Mouse (Mus musculus) forebrain, embryonic 12.5 days (tissue): ENCODE measurements around the gene Mapk1. TPM values are rescaled to one million over a fixed set of nuclear protein-coding genes. Genes with fewer than 3 reads are reported as not detected.
"Not testable (repeated sequence)": the region's sequence is repeated elsewhere in the genome, so short reads cannot be mapped to it uniquely, and the experiment has no call there.

Source experiments
- ATAC-seq: fragments of 200-750 bp; cut with Nextera tagmentation; 2 replicates; pipeline ENCODE4 v1.8.0; 2017; ENCODE audit warnings: moderate TSS enrichment; ENCODE audit not compliant: low FRiP score
- H3K27ac ChIP-seq: fragments of 300-500 bp; sonication (generic); 2 replicates; pipeline ENCODE4 v1.5.1; 2016; ENCODE audit warnings: mild to moderate bottlenecking
- H3K27me3 ChIP-seq: fragments of 300-500 bp; sonication (generic); 2 replicates; pipeline ENCODE4 v1.6.1; 2016; ENCODE audit warnings: mild to moderate bottlenecking
- H3K36me3 ChIP-seq: fragments of 300-500 bp; sonication (generic); replicated peaks from 2 replicates; pipeline ENCODE4 v1.6.1; 2016; ENCODE audit warnings: mild to moderate bottlenecking
- H3K4me1 ChIP-seq: fragments of 300-500 bp; sonication (generic); 2 replicates; pipeline ENCODE4 v1.6.1; 2016
- H3K4me2 ChIP-seq: fragments of 300-500 bp; sonication (generic); 2 replicates; pipeline ENCODE4 v1.6.1; 2016; ENCODE audit warnings: mild to moderate bottlenecking, moderate library complexity
- H3K4me3 ChIP-seq: fragments of 300-500 bp; sonication (generic); replicated peaks from 2 replicates; pipeline ENCODE4 v1.5.1; 2016; ENCODE audit warnings: mild to moderate bottlenecking
- H3K9ac ChIP-seq: fragments of 300-500 bp; sonication (generic); 2 replicates; pipeline ENCODE4 v1.6.1; 2016; ENCODE audit warnings: mild to moderate bottlenecking
- H3K9me3 ChIP-seq: fragments of 300-500 bp; sonication (generic); 2 replicates; pipeline ENCODE4 v1.6.1; 2016
- WGBS: fragments of 180-500 bp; shearing (Covaris S2); methylation state at CpG from one replicate; pipeline ENCODE4 v1.1.7; 2016; 5-methylcytosine and 5-hydroxymethylcytosine counted together
- polyA plus RNA-seq: library from polyadenylated mRNA; unstranded; fragments of >200 nt; fragmentation: Nextera tagmentation; extraction: Ambion mirVana; gene quantifications from 2 replicates; pipeline ENCODE4 v1.2.1, GENCODE M21; 2016

Gene Mapk1
- polyA plus RNA-seq, 1 experiment from 2014 or later: 167 TPM

DNA sequence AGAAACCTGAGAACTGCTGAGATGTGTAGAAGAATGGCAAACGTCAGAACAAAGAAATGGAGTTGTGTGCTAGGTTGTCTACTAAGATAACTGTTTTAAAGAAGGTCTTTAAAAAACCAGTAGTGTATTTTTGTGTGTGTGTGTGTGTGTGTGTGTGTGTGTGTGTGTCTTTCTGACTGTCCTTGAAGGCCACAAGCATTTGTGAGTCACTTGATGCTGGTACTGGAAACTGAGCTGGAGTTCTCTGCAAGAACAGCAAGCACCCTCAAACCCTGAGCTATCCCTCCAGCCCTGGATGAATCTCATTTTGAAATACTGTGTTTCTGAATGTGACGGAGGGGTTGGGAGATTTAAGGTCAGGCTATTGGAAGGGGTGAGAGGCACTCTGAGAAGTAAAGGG, 4.1 kb downstream of the Mapk1 start:
- no peak overlapping the region for H3K4me3 ChIP-seq
- no peaks in the 10 kb centered on the region for H3K27me3 ChIP-seq
- H3K36me3 ChIP-seq: peaks cover 28% of the 10 kb centered on the region
- no peaks in the 10 kb centered on the region for H3K9me3 ChIP-seq
- H3K4me1 ChIP-seq: peaks cover 20% of the 10 kb centered on the region
- no peak overlapping the region for H3K9ac ChIP-seq
- no peak overlapping the region for H3K27ac ChIP-seq
- WGBS: 84% methylated on average over 2 of the region's 2 CpGs
- no peak overlapping the region for H3K4me2 ChIP-seq
- no peak for ATAC-seq

DNA sequence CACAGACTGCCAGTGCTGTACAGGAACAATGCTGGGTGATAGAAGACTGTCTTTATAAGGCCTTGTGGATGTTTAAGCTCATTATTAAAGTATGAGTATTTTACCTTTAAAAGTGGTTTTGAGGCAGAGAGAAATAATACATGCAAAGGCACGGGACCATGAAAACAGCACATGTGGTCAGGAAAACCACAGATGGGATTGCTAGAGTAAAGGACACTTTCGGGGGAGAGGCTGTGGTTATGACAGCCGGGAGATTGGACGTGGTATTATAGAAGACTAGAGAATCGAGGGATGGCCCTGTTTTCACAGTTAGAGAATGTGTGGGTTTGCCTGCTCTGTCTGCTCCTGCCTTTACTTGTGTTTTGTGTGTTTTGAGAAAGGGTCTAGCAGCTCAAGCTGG, 5.7 kb downstream of the Mapk1 start:
- no peak overlapping the region for H3K27ac ChIP-seq
- no peak overlapping the region for H3K9ac ChIP-seq
- peaks cover 20% of the 10 kb centered on the region for H3K4me1 ChIP-seq
- no peak overlapping the region for H3K4me2 ChIP-seq
- 96% methylated on average over 5 of the region's 5 CpGs for WGBS
- H3K36me3 ChIP-seq: peaks cover 28% of the 10 kb centered on the region
- H3K27me3 ChIP-seq: no peaks in the 10 kb centered on the region
- H3K4me3 ChIP-seq: no peak overlapping the region
- no peaks in the 10 kb centered on the region for H3K9me3 ChIP-seq
- ATAC-seq: no peak

DNA sequence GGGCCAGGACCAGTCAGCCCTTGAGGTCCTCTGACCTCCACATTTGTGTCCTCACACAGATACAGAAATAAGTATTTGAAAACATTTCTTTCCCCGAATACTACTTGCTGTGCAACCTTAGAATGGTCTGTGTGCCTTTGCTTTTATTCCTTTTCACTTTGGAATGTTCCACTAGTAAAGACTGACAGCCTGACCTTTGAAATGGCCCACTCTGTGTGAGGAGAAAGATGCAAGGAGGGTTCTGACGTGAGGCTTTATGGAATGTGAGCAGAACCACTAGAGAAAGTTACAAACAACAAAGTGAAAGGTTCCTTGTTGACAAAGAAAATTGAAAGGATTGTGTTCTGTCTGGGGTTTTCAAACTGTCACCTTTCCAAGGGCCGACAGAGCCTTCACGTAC, 6.8 kb downstream of the Mapk1 start:
- no peak overlapping the region for H3K9ac ChIP-seq
- H3K27ac ChIP-seq: no peak overlapping the region
- peaks cover 33% of the 10 kb centered on the region for H3K36me3 ChIP-seq
- ATAC-seq: no peak
- no peaks in the 10 kb centered on the region for H3K27me3 ChIP-seq
- no peak overlapping the region for H3K4me3 ChIP-seq
- no peak overlapping the region for H3K4me2 ChIP-seq
- H3K4me1 ChIP-seq: peaks cover 15% of the 10 kb centered on the region
- no peaks in the 10 kb centered on the region for H3K9me3 ChIP-seq
- WGBS: 80% methylated on average over 4 of the region's 4 CpGs

DNA sequence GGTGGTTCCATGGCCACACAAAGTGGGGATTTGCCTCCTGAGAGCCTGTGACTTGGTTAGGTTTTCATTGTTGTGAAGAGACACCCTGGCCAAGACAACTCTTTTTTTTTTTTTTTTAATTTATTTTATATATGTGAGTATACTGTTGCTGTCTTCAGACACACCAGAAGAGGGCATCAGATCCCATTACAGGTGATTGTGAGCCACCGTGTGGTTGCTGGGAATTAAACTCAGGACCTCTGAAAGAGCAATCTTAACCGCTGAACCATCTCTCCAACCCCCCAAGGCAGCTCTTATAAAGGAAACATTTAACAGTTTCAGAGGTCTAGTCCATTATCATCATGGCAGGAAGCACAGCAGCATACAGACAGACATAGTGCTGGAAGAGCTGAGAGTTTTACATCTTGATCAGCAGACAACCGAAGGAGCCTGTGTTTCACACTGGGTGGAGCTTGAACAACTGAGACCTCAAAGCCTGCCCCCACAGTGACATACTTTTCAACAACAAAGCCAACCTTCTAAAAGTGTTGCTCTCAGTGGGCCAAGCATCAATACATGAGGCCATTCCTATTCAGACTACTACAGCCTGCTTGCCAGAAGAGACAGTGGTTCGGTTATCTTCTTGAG, 11.4 kb downstream of the Mapk1 start:
- no peak overlapping the region for H3K4me3 ChIP-seq
- no peak overlapping the region for H3K9ac ChIP-seq
- H3K4me1 ChIP-seq: no peaks in the 10 kb centered on the region; the same call in 1 of the 2 replicates
- H3K27me3 ChIP-seq: no peaks in the 10 kb centered on the region
- no peaks in the 10 kb centered on the region for H3K9me3 ChIP-seq
- H3K4me2 ChIP-seq: no peak overlapping the region
- ATAC-seq: no peak
- WGBS: 86% methylated on average over 4 of the region's 4 CpGs
- peaks cover 6% of the 10 kb centered on the region for H3K36me3 ChIP-seq
- H3K27ac ChIP-seq: no peak overlapping the region

DNA sequence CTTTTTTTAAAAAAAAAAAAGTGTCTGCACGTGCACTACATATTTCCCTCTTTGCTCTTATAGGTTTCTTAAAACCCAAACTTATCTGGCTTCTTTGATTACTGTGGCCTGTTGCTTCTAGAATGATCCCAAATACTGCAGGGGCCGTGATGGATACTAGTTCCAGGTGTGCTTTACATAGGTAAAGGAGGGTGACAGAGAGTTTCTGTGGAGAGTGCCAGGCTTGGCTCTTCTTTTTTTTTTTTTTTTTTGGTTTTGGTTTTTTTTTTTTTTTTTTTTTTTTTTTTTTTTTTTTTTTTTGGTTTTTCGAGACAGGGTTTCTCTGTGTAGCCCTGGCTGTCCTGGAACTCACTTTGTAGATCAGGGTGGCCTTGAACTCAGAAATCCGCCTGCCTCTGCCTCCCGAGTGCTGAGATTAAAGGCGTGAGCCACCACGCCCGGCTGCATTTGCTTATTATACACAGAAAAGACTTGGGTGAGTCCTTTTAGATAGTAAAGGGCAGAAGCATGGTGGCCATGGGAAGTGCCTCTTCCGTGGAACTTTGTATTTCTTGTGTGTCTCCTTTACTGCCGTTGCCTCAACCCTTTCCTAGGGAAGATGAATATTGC, 13.0 kb downstream of the Mapk1 start:
- not testable (repeated sequence) for H3K4me2 ChIP-seq, H3K9me3 ChIP-seq, H3K36me3 ChIP-seq, H3K27me3 ChIP-seq, H3K4me3 ChIP-seq, H3K9ac ChIP-seq, H3K4me1 ChIP-seq, H3K27ac ChIP-seq, ATAC-seq
- WGBS: 95% methylated on average over 10 of the region's 10 CpGs

DNA sequence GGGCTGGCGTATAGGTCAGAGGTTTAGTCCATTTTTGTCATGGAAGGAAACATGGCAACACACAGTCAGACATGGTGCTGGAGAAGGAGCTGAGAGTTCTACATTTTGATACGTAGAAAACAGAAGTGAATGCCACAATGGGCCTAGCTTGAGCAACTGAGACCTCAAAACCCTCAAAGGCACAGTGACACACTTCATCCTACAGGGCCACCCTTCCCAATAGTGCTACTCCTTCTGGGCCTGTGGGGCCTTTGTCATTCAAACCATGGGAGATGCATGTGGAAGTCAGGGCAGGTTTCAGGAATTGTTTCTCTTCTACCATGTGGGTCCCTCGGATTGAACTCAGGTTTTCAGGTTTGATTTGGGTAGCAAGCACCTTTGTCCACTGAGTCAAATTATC, 17.9 kb downstream of the Mapk1 start:
- no peak for ATAC-seq
- Histone ChIP-seq H3K9ac (no peak overlapping the region), H3K4me2 (no peak overlapping the region), H3K4me3 (no peak overlapping the region), H3K4me1 (no peaks in the 10 kb centered on the region), H3K27me3 (no peaks in the 10 kb centered on the region), H3K36me3 (no peaks in the 10 kb centered on the region), H3K9me3 (no peaks in the 10 kb centered on the region), H3K27ac (no peak overlapping the region)
- 91% methylated on average over 3 of the region's 3 CpGs for WGBS

DNA sequence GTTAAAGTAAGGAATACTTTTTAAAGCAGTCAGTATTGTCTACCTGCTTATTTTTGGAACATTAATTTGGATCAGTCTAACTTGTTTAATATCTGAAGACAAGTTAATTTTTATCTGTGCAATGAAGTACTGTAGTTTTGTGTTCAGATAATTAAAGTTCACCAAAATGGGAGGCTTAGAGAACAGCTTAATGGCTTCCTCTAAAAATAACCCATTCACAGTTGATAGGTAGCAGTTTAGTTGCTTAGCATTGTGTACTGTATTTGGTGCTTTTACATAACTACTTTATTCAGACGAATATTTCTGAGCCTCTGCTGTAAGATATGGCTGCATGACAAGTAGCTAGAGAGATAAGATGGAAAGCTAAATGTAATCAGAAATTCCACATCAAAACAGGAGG, 23.9 kb downstream of the Mapk1 start:
- Histone ChIP-seq H3K9me3 (no peaks in the 10 kb centered on the region), H3K4me2 (no peak overlapping the region), H3K4me1 (no peaks in the 10 kb centered on the region), H3K27me3 (no peaks in the 10 kb centered on the region), H3K9ac (no peak overlapping the region), H3K36me3 (no peaks in the 10 kb centered on the region), H3K27ac (no peak overlapping the region), H3K4me3 (no peak overlapping the region)
- no peak for ATAC-seq
- 92% methylated on average over 1 of the region's 1 CpGs for WGBS

DNA sequence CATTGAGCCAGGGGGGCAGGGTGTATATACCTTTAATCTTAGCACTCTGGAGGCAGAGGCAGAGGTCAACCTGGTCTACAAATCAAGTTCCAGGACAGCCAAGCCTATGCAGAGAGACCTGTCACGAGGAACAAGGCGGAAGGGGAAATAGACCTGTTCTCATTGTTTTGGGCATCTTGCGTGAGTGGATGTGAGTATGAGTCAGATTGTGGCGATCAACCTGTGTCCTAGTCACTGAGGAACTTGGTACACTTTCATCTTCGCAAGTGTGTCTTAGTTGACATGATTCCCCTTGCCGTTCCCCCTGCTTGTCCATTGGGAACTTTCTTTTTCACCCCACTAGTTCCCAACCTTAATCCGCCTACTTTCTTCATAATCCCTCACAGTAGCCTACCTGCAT, 26.9 kb downstream of the Mapk1 start:
- no peak overlapping the region for H3K9ac ChIP-seq
- H3K27me3 ChIP-seq: no peaks in the 10 kb centered on the region
- no peaks in the 10 kb centered on the region for H3K36me3 ChIP-seq
- ATAC-seq: no peak
- H3K4me1 ChIP-seq: no peaks in the 10 kb centered on the region
- no peak overlapping the region for H3K27ac ChIP-seq
- no peak overlapping the region for H3K4me2 ChIP-seq
- H3K4me3 ChIP-seq: no peak overlapping the region
- H3K9me3 ChIP-seq: no peaks in the 10 kb centered on the region
- 96% methylated on average over 7 of the region's 7 CpGs for WGBS

DNA sequence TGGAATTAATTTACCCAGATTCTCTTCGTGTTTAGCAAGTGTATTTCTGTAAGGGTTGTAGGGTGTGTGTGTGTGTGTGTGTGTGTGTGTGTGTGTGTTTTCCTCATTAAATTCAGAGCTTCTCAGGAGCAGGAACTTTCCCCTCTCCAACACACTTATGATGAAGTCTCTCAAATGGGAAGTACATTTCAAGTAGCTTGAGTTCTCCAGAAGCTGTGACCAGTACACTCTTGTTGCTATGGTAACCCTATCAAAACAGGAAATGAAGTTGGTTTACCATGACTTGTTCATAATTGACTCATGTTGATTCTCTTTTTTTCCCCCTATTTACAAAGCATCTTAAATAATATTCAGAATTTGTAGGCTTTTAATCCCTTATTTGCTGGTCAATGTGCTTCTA, 29.4 kb downstream of the Mapk1 start:
- no peak overlapping the region for H3K4me3 ChIP-seq
- H3K4me2 ChIP-seq: no peak overlapping the region
- no peaks in the 10 kb centered on the region for H3K27me3 ChIP-seq
- WGBS: 87% methylated on average over 1 of the region's 1 CpGs
- no peak for ATAC-seq
- H3K9me3 ChIP-seq: no peaks in the 10 kb centered on the region
- H3K36me3 ChIP-seq: peaks cover 9% of the 10 kb centered on the region
- H3K27ac ChIP-seq: no peak overlapping the region
- no peaks in the 10 kb centered on the region for H3K4me1 ChIP-seq
- H3K9ac ChIP-seq: no peak overlapping the region

DNA sequence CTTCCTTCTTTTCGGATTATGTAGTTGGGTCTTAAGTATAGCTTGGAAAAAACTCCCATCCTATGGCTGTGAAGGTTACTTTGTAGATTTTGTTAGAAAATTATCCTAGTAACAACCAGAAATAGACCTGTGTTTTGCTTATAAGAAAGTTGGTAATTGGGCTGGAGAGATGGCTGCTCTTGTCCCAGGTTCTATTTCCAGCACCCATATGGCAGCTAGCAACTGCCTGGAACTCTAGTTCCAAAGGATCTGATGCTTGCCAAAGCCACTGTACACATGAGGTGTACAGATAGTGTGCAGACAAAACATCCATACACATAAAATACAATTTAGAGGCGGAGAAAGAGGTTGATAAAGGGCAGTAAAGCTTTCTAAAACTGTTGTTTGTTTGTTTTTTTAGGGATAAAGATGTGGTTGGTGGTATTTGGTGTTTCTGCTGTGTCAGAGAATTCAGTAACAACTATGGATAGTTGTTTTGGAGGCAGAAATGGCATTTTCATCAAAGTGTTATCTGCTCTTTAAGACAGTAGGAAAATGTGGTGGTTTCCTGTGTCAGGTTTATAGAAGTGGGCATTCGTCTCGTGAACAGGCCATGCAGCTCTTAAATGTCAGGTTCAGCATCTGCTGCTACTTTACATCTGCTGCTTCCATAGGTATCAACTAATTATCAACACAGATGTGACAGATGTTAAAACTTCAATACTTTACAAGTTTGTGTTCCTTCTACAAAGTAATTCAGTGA, 32.1 kb downstream of the Mapk1 start:
- no peaks in the 10 kb centered on the region for H3K27me3 ChIP-seq
- no peaks in the 10 kb centered on the region for H3K9me3 ChIP-seq
- H3K4me3 ChIP-seq: no peak overlapping the region
- no peak for ATAC-seq
- H3K9ac ChIP-seq: no peak overlapping the region
- no peak overlapping the region for H3K27ac ChIP-seq
- H3K4me2 ChIP-seq: no peak overlapping the region
- no peaks in the 10 kb centered on the region for H3K4me1 ChIP-seq
- 91% methylated on average over 4 of the region's 4 CpGs for WGBS
- peaks cover 31% of the 10 kb centered on the region for H3K36me3 ChIP-seq

DNA sequence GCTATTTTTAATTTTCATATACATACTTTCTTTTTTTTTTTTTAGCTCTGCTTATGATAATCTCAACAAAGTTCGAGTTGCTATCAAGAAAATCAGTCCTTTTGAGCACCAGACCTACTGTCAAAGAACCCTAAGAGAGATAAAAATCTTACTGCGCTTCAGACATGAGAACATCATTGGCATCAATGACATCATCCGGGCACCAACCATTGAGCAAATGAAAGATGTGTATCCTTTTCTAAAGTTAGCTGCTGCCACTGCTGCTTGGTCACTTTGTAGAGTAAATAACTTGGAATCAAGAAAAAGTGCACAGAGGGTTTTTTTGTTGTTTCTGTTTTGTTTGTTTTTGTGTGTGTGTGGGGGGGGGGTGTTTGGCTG, 32.7 kb downstream of the Mapk1 start:
- no peak overlapping the region for H3K27ac ChIP-seq
- H3K36me3 ChIP-seq: peaks cover 36% of the 10 kb centered on the region
- H3K4me2 ChIP-seq: no peak overlapping the region
- no peaks in the 10 kb centered on the region for H3K9me3 ChIP-seq
- no peak for ATAC-seq
- WGBS: 92% methylated on average over 3 of the region's 3 CpGs
- no peak overlapping the region for H3K4me3 ChIP-seq
- H3K27me3 ChIP-seq: no peaks in the 10 kb centered on the region
- H3K4me1 ChIP-seq: no peaks in the 10 kb centered on the region
- no peak overlapping the region for H3K9ac ChIP-seq

DNA sequence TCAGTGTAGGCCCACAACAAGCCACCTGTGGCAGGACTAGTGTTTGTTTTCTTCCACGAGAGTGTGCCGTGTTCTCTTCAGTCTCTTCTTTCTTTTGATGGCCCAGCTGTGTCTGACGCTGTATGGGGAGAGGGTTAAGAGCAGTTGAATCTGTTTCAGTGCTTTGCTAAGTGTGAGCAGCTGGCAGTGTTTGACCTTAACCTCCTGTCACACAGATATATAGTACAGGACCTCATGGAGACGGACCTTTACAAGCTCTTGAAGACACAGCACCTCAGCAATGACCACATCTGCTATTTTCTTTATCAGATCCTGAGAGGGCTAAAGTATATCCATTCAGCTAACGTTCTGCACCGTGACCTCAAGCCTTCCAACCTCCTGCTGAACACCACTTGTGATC, 34.9 kb downstream of the Mapk1 start:
- no peak for ATAC-seq
- Histone ChIP-seq H3K4me2 (no peak overlapping the region), H3K27ac (no peak overlapping the region), H3K9ac (no peak overlapping the region), H3K27me3 (no peaks in the 10 kb centered on the region), H3K9me3 (no peaks in the 10 kb centered on the region), H3K36me3 (peaks cover 46% of the 10 kb centered on the region), H3K4me3 (no peak overlapping the region), H3K4me1 (no peaks in the 10 kb centered on the region)
- WGBS: 88% methylated on average over 6 of the region's 6 CpGs
